Mouse (Mus musculus) neural tube, embryonic 14.5 days (tissue): Measurements from ENCODE around the gene A630023A22Rik. TPM values are rescaled to one million over a fixed set of nuclear protein-coding genes. Genes with fewer than 3 reads are reported as not detected.

ENCODE experiments used
- ATAC-seq: fragments of 200-750 bp; cut with Nextera tagmentation; 2 replicates; pipeline ENCODE4 v1.8.0; 2017; ENCODE audit warnings: low read depth, mild to moderate bottlenecking, moderate TSS enrichment, moderate library complexity
- H3K27ac ChIP-seq: fragments of 300-500 bp; sonication (generic); 2 replicates; pipeline ENCODE4 v1.5.1; 2014; ENCODE audit warnings: low read depth, mild to moderate bottlenecking, control low read depth, low read length, moderate library complexity, mixed read lengths
- H3K27me3 ChIP-seq: fragments of 300-500 bp; sonication (generic); 2 replicates; pipeline ENCODE4 v1.6.1; 2014; ENCODE audit warnings: low read length; ENCODE audit not compliant: control insufficient read depth, insufficient read depth
- H3K36me3 ChIP-seq: fragments of 300-500 bp; sonication (generic); 2 replicates; pipeline ENCODE4 v1.6.1; 2014; ENCODE audit warnings: low read length, mixed read lengths; ENCODE audit not compliant: control insufficient read depth, insufficient read depth
- H3K4me1 ChIP-seq: fragments of 300-500 bp; sonication (generic); 2 replicates; pipeline ENCODE4 v1.6.1; 2014; ENCODE audit warnings: low read length; ENCODE audit not compliant: control insufficient read depth, insufficient read depth
- H3K4me2 ChIP-seq: fragments of 300-500 bp; sonication (generic); 2 replicates; pipeline ENCODE4 v1.6.1; 2014; ENCODE audit warnings: mild to moderate bottlenecking, low read depth, low read length, control low read depth
- H3K4me3 ChIP-seq: fragments of 300-500 bp; sonication (generic); 2 replicates; pipeline ENCODE4 v1.5.1; 2014; ENCODE audit warnings: low read depth, low read length, control low read depth, mixed read lengths
- H3K9ac ChIP-seq: fragments of 300-500 bp; sonication (generic); replicated peaks from 2 replicates; pipeline ENCODE4 v1.6.1; 2014; ENCODE audit warnings: low read depth, mild to moderate bottlenecking, control low read depth, low read length, mixed read lengths
- H3K9me3 ChIP-seq: fragments of 300-500 bp; sonication (generic); 2 replicates; pipeline ENCODE4 v1.6.1; 2016; ENCODE audit warnings: low read length; ENCODE audit not compliant: control insufficient read depth
- WGBS: fragments of 180-500 bp; shearing (Covaris S2); extraction: QIAGEN DNeasy Blood & Tissue Kit; methylation state at CpG from one replicate; pipeline ENCODE4 v1.1.7; 2014; 5-methylcytosine and 5-hydroxymethylcytosine counted together
- polyA plus RNA-seq: library from polyadenylated mRNA; unstranded; fragments of >200 nt; fragmentation: Nextera tagmentation; extraction: Ambion mirVana; gene quantifications from 2 replicates; pipeline ENCODE4 v1.2.1, GENCODE M21; 2014

The A630023A22Rik gene
- polyA plus RNA-seq, 1 experiment from 2014 or later: 0.75 TPM

- Histone ChIP-seq H3K4me3 (no peak overlapping the region), H3K4me2 (no peak overlapping the region), H3K27me3 (no peaks in the 10 kb centered on the region), H3K9ac (no peak overlapping the region), H3K9me3 (no peaks in the 10 kb centered on the region), H3K27ac (no peak overlapping the region), H3K4me1 (no peaks in the 10 kb centered on the region), H3K36me3 (no peaks in the 10 kb centered on the region)
- ATAC-seq: no peak
- 78% methylated on average over 6 of the region's 6 CpGs for WGBS
Observed at GRCm38 (mm10) chr14:34071665-34072064, 30.9 kb downstream of the A630023A22Rik start.

DNA sequence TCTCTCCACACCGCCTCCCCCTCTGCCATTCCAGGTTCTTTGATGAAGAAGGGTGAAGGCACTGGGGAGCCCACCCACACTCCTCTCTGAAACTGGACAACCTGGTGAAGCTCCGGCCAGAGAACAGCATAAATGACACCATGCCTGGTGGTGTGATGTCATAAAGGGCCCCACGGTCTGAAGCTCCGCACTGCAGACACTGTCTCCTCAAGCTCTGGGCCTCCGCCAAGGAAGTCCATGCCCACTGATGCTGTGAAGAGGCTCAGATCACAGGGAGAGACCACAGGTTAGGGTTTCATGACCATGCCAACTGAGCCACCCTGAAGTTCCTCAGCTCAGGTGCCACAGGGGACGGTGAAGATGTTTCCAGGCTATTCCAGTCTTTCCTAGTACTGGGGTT lies 50.0 kb downstream of the A630023A22Rik start, which contains the start of gene Antxrl:
Antxrl (plus strand) TSS at position 192 of the 400 bp plus-strand sequence.
- H3K9ac ChIP-seq: no peak within 1 kb of the TSS
- H3K4me2 ChIP-seq: no peak within 1 kb of the TSS
- no peak within 1 kb of the TSS for H3K4me3 ChIP-seq
- no peaks in the 10 kb centered on the region for H3K36me3 ChIP-seq
- WGBS: 85% methylated on average over 6 of the region's 6 CpGs
- no peaks in the 10 kb centered on the region for H3K4me1 ChIP-seq
- no peak for ATAC-seq
- H3K27ac ChIP-seq: no peak within 1 kb of the TSS
- H3K27me3 ChIP-seq: no peaks in the 10 kb centered on the region
- H3K9me3 ChIP-seq: no peaks in the 10 kb centered on the region

DNA sequence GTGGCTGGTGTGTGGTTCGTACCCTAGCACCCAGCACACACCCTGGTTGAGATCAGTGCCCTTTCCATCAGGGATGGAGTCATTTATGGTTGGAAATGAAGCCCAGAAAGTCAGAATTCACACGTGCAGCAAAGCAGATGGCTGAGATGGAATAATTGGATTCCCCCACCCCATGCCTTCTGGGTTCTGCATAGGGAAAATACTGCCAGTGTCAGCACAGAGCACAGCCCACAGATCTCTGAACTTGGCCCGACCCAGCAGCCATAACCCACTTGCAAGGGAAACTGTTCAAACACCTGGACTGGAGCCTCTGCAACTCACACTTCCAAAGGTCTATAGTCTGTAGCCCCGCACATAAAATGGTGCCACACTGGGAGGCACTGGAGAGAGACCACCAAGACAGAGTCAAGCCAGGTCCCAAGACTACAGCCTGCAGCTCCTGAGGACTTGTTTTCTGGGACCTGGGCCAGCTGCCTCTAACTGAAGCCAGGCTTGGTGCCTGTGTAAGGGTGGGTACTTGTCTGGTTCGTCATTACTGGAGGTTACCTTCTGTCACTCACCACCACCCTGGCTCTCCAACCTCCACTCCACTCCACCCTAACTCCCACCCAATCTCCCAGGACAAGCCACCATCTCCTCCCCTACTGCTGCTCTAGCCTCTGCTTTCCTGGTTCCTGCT lies 52.3 kb downstream of the A630023A22Rik start:
- Histone ChIP-seq H3K4me2 (no peak overlapping the region), H3K4me1 (no peaks in the 10 kb centered on the region), H3K27me3 (no peaks in the 10 kb centered on the region), H3K9ac (no peak overlapping the region), H3K27ac (no peak overlapping the region), H3K36me3 (no peaks in the 10 kb centered on the region), H3K4me3 (no peak overlapping the region), H3K9me3 (no peaks in the 10 kb centered on the region)
- 74% methylated on average over 5 of the region's 5 CpGs for WGBS
- ATAC-seq: no peak

GRCm38 (mm10) chr14:34043341-34043740 lies 59.2 kb downstream of the A630023A22Rik start:
- no peak overlapping the region for H3K4me2 ChIP-seq
- H3K27me3 ChIP-seq: no peaks in the 10 kb centered on the region
- 84% methylated on average over 3 of the region's 3 CpGs for WGBS
- H3K9ac ChIP-seq: no peak overlapping the region
- no peak overlapping the region for H3K4me3 ChIP-seq
- H3K4me1 ChIP-seq: no peaks in the 10 kb centered on the region
- no peaks in the 10 kb centered on the region for H3K36me3 ChIP-seq
- no peak for ATAC-seq
- no peaks in the 10 kb centered on the region for H3K9me3 ChIP-seq
- no peak overlapping the region for H3K27ac ChIP-seq

GRCm38 (mm10) chr14:34041241-34041640 lies 61.3 kb downstream of the A630023A22Rik start:
- Histone ChIP-seq H3K27me3 (no peaks in the 10 kb centered on the region), H3K9ac (no peak overlapping the region), H3K4me3 (no peak overlapping the region), H3K36me3 (no peaks in the 10 kb centered on the region), H3K4me2 (no peak overlapping the region), H3K4me1 (no peaks in the 10 kb centered on the region), H3K9me3 (no peaks in the 10 kb centered on the region), H3K27ac (no peak overlapping the region)
- ATAC-seq: no peak
- WGBS: 89% methylated on average over 4 of the region's 4 CpGs

DNA sequence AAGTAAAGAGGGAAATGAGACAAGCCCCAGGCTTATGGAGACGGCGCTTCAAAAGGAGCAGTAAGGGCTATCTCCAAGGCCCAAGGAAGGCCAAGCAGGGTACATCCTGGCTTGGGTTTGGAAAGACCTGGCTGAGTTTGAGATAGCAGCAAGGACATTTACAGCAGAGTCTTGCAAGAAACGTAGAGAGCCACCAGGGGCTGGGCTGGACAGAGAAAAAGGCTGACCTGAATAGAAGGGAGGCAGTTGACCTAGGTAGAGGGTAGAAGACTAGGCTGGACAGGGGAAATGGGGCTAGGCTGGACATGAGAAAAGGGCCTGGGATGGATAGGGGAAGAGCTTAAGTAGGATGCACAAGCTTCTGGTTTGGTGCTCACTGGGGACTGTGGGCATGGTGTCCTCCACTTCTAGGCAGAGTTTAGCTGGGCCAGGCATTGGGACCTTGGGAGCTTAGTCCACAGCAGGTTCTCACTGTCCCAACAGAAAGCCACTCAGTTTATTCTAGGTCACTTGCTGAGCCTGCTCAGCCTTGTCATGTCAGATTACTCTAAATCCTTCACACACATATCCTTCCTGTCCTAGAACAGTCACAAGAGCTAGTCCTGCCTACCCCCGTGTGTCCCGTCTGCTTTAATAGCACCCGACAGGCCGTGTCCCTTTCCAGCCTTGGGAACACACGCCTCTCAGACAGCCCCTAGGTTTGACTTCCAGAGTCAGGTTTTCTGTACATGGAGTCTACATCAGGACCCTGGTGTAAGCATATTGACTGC lies 68.5 kb downstream of the A630023A22Rik start:
- Histone ChIP-seq H3K27ac (no peak overlapping the region), H3K4me1 (no peaks in the 10 kb centered on the region), H3K9ac (no peak overlapping the region), H3K36me3 (no peaks in the 10 kb centered on the region), H3K9me3 (no peaks in the 10 kb centered on the region), H3K4me2 (no peak overlapping the region), H3K4me3 (no peak overlapping the region), H3K27me3 (no peaks in the 10 kb centered on the region)
- ATAC-seq: no peak
- 90% methylated on average over 8 of the region's 8 CpGs for WGBS

DNA sequence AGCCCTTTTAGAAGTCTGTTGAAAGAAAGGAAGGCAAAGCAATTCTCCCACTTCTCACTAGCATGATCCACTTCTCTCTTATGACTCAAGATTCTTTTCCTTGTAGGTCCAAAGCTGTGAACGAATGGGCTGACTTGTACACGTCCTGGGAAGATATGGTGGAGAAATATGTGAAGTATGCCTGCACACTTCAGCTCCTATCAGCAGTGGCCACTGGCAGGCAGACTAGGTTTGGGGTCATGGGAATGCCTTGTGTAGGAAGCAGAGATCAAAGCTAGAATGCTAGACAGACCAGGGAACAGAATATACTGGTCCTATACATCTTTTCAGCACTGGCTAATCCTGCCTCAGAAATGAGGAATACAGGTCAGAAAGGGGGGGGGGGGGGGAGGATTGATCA lies 75.8 kb downstream of the A630023A22Rik start:
- no peaks in the 10 kb centered on the region for H3K27me3 ChIP-seq
- H3K4me3 ChIP-seq: no peak overlapping the region
- no peak overlapping the region for H3K4me2 ChIP-seq
- no peak overlapping the region for H3K27ac ChIP-seq
- no peak overlapping the region for H3K9ac ChIP-seq
- H3K36me3 ChIP-seq: no peaks in the 10 kb centered on the region
- 85% methylated on average over 2 of the region's 2 CpGs for WGBS
- ATAC-seq: no peak
- no peaks in the 10 kb centered on the region; the same call in 1 of the 2 replicates for H3K9me3 ChIP-seq
- no peaks in the 10 kb centered on the region for H3K4me1 ChIP-seq

DNA sequence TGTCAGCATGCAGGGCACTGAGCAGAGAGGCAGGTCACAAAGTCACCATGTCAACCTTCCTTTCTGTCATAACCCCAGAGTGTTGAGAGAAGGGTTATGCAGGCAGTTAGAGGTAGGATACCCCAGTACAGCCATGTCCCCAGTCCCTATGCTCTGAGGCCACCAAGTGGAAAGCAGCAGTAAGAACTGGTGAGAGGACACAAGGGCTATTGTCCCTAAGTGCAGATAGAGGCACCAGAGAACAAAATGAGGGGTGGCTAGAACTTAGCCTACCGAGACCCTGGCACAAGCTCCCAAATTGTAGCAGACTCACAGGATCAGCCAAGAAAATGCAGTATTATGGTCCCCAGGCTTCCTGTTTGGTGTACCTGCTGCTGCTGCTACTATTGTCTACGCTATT lies 85.6 kb downstream of the A630023A22Rik start:
- no peak overlapping the region for H3K4me3 ChIP-seq
- no peak overlapping the region for H3K27ac ChIP-seq
- ATAC-seq: no peak
- H3K4me1 ChIP-seq: no peaks in the 10 kb centered on the region
- no peak overlapping the region for H3K9ac ChIP-seq
- 92% methylated on average over 2 of the region's 2 CpGs for WGBS
- H3K27me3 ChIP-seq: no peaks in the 10 kb centered on the region
- no peaks in the 10 kb centered on the region for H3K9me3 ChIP-seq
- H3K4me2 ChIP-seq: no peak overlapping the region
- H3K36me3 ChIP-seq: no peaks in the 10 kb centered on the region

DNA sequence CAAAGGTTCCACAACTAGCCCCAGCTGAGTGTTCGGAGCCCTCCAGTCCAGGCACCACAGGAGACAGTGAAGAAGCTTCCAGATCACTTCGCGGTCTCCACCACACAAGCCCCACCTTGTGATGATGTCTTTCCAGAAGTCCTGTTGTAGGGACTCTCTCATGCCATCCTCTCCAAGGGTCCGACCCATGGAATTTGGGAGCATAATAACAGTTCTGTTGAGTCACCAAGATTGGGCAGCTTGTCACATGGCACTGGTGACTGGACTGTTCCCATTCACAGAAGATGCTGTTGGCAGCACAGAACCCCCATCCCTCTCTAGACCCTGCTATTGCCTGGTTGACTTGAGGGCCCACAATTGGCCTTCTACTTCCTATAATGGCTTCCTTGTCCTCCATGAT lies 86.2 kb downstream of the A630023A22Rik start, which contains the start of gene Gm5460:
Gm5460 (plus strand) TSS at position 378 of the 400 bp plus-strand sequence.
- H3K27me3 ChIP-seq: no peaks in the 10 kb centered on the region
- no peaks in the 10 kb centered on the region for H3K4me1 ChIP-seq
- H3K27ac ChIP-seq: no peak within 1 kb of the TSS
- no peak within 1 kb of the TSS for H3K9ac ChIP-seq
- 97% methylated on average over 4 of the region's 4 CpGs for WGBS
- no peak within 1 kb of the TSS for H3K4me3 ChIP-seq
- no peak within 1 kb of the TSS for H3K4me2 ChIP-seq
- no peak for ATAC-seq
- no peaks in the 10 kb centered on the region for H3K36me3 ChIP-seq
- H3K9me3 ChIP-seq: no peaks in the 10 kb centered on the region
